Mouse (Mus musculus) C2C12 (cell line): Measurements from ENCODE around the gene Zbtb17. TPM values are rescaled to one million over a fixed set of nuclear protein-coding genes. Genes with fewer than 3 reads are reported as not detected.

Experiments used
- H3K27me3 ChIP-seq: one replicate; pipeline ENCODE4 v1.6.1; 2011; ENCODE audit not compliant: control insufficient read depth, insufficient read depth, insufficient read length
- H3K36me3 ChIP-seq: one replicate; pipeline ENCODE4 v1.6.1; 2011; ENCODE audit not compliant: control insufficient read depth, insufficient read depth
- H3K4me3 ChIP-seq: one replicate; pipeline ENCODE4 v1.5.1; 2011; ENCODE audit warnings: mild to moderate bottlenecking, control low read depth; ENCODE audit not compliant: poor library complexity, insufficient read depth, severe bottlenecking
- H3K79me2 ChIP-seq: one replicate; pipeline ENCODE4 v1.6.1; 2011; ENCODE audit not compliant: control insufficient read depth, insufficient read depth
- H3K79me3 ChIP-seq: one replicate; pipeline ENCODE4 v1.6.1; 2011; ENCODE audit warnings: low read depth, control low read depth
- H3ac ChIP-seq: one replicate; pipeline ENCODE3; 2011; ENCODE audit warnings: low read depth; ENCODE audit not compliant: control insufficient read depth, insufficient read length
- CEBPB ChIP-seq: IDR thresholded peaks from one replicate; pipeline ENCODE4 v1.6.1; 2011; ENCODE audit warnings: low read depth, mild to moderate bottlenecking, control low read depth, moderate library complexity
- CTCF ChIP-seq: IDR thresholded peaks from one replicate; pipeline ENCODE4 v1.5.1; 2011; ENCODE audit not compliant: control insufficient read depth, insufficient read depth, insufficient read length
- FOSL1 ChIP-seq: IDR thresholded peaks from one replicate; pipeline ENCODE4 v1.8.0; 2011; ENCODE audit warnings: mild to moderate bottlenecking, low read length; ENCODE audit not compliant: poor library complexity, insufficient read depth, severe bottlenecking
- MAX ChIP-seq: IDR thresholded peaks from one replicate; pipeline ENCODE4 v1.6.1; 2011; ENCODE audit warnings: mild to moderate bottlenecking, control low read depth
- MYOD1 ChIP-seq: IDR thresholded peaks from one replicate; pipeline ENCODE4 v1.6.1; 2011; ENCODE audit warnings: low read depth; ENCODE audit not compliant: control insufficient read depth, insufficient read length
- MYOG ChIP-seq: IDR thresholded peaks from one replicate; pipeline ENCODE4 v1.6.1; 2011; ENCODE audit not compliant: control insufficient read depth, insufficient read length; ENCODE audit errors: extremely low read depth
- USF1 ChIP-seq: IDR thresholded peaks from one replicate; pipeline ENCODE4 v1.6.1; 2011; ENCODE audit warnings: low read depth, mild to moderate bottlenecking, control low read depth, moderate library complexity
- polyA plus RNA-seq: library from polyadenylated mRNA; unstranded; fragments of >200 nt; fragmentation: generic; extraction: Trizol; gene quantifications from one replicate; pipeline ENCODE4 v1.2.1, GENCODE M21; 2012; ENCODE audit warnings: missing spikeins

Gene Zbtb17
- polyA plus RNA-seq, 1 experiment, result 30.3 TPM

DNA sequence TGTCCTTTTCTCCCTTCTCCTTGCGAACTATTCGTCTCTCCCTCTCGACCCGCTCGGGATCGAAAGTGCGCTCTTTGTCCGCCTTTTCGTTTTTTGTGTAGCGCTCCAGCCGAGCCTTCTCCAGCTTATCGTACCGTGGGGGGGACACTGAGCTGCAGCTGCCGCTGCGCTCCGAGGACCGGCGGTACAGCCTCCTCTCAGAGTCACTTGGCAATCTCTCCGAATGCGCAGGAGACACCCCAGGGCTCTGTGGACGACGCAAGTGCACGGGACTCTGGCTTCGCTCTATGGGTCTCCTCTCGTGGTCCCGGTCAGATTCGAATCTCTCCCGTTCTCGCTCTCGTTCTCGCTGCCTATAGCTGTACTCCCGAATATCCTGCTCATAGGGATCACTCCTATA, 34.3 kb downstream of the Zbtb17 start:
- H3K4me3 ChIP-seq, result no peak overlapping the region
- H3K79me2 ChIP-seq, result no peaks in the 10 kb centered on the region
- no peaks in the 10 kb centered on the region for H3K79me3 ChIP-seq
- peaks cover 88% of the 10 kb centered on the region for H3K36me3 ChIP-seq
- H3ac ChIP-seq, result no peak overlapping the region
- TF ChIP-seq MYOG (no peak), CEBPB (no peak), FOSL1 (no peak), CTCF (no peak), MYOD1 (no peak), MAX (no peak), USF1 (no peak)
- H3K27me3 ChIP-seq, result no peaks in the 10 kb centered on the region

GRCm38 (mm10) chr4:141479411-141479810, 35.0 kb downstream of the Zbtb17 start:
- Histone ChIP-seq H3K27me3 (no peaks in the 10 kb centered on the region), H3K4me3 (no peak overlapping the region), H3ac (no peak overlapping the region), H3K79me3 (no peaks in the 10 kb centered on the region), H3K36me3 (peaks cover 82% of the 10 kb centered on the region), H3K79me2 (no peaks in the 10 kb centered on the region)
- TF ChIP-seq MYOG, result no peak
- no peak for TF ChIP-seq MYOD1
- TF ChIP-seq CEBPB, result no peak
- no peak for TF ChIP-seq MAX
- TF ChIP-seq USF1, result no peak
- no peak for TF ChIP-seq CTCF
- no peak for TF ChIP-seq FOSL1

DNA sequence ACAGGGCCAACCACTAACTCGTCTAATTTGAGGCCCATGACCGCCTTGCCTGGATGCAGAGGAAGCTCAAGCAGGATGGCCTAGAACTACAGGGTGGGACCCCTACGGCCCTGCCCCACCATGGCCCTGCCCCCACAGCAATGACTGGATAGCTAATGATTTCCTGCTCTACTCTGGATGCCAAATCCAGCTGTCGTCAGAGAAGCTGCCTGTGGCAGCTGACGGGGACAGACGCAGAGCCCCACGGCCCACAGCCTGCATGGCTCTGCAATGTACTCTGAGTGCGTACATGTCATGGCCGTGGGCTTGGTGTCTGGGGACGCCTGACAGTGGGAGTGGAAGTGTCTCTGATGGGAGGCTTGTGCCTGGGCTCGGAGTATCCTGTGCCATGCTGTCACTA, 39.6 kb downstream of the Zbtb17 start:
- Histone ChIP-seq H3ac (no peak overlapping the region), H3K27me3 (no peaks in the 10 kb centered on the region), H3K36me3 (peaks cover 75% of the 10 kb centered on the region), H3K79me3 (peaks cover 2% of the 10 kb centered on the region), H3K4me3 (no peak overlapping the region), H3K79me2 (no peaks in the 10 kb centered on the region)
- TF ChIP-seq CEBPB, result no peak
- TF ChIP-seq MYOG, result no peak
- TF ChIP-seq FOSL1, result no peak
- TF ChIP-seq MAX, result no peak
- no peak for TF ChIP-seq MYOD1
- TF ChIP-seq CTCF, result no peak
- no peak for TF ChIP-seq USF1

DNA sequence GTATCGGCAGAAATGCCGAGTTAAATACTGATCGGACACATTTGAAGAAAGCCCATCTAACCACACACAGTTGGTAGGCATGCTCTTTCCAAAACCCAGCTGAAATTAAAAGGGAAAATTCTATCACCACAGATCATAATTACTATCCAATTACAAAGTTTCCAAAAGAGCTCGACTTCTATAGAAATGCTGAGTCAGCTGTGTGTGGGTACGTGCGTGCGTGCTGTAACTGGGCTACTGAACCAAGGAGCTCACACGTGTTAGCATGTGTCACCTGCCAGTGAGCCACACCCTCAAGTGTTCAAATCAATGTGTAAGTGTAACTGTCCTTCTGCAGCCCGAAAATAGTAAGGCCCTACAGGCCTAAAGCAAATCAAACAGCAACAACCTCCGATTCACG, 43.1 kb downstream of the Zbtb17 start:
- Histone ChIP-seq H3K27me3 (no peaks in the 10 kb centered on the region), H3ac (no peak overlapping the region), H3K4me3 (no peak overlapping the region), H3K79me2 (no peaks in the 10 kb centered on the region), H3K36me3 (peaks cover 71% of the 10 kb centered on the region), H3K79me3 (peaks cover 4% of the 10 kb centered on the region)
- TF ChIP-seq USF1, result no peak
- TF ChIP-seq FOSL1, result no peak
- no peak for TF ChIP-seq CTCF
- no peak for TF ChIP-seq MAX
- no peak for TF ChIP-seq MYOD1
- TF ChIP-seq MYOG, result no peak
- no peak for TF ChIP-seq CEBPB

GRCm38 (mm10) chr4:141488670-141489069, 44.2 kb downstream of the Zbtb17 start:
- no peak overlapping the region for H3K4me3 ChIP-seq
- H3K27me3 ChIP-seq, result no peaks in the 10 kb centered on the region
- H3K36me3 ChIP-seq, result peaks cover 72% of the 10 kb centered on the region
- peaks cover 4% of the 10 kb centered on the region for H3K79me2 ChIP-seq
- H3ac ChIP-seq, result no peak overlapping the region
- TF ChIP-seq MYOG (no peak), USF1 (no peak), CEBPB (no peak), MAX (no peak)
- H3K79me3 ChIP-seq, result peaks cover 4% of the 10 kb centered on the region

- Histone ChIP-seq H3K79me3 (peaks cover 75% of the 10 kb centered on the region), H3K36me3 (peaks cover 9% of the 10 kb centered on the region), H3ac (no peak overlapping the region), H3K4me3 (no peak overlapping the region), H3K79me2 (peaks cover 97% of the 10 kb centered on the region), H3K27me3 (no peaks in the 10 kb centered on the region)
- TF ChIP-seq MYOG (no peak), CEBPB (no peak), FOSL1 (no peak), CTCF (no peak), MAX (no peak), MYOD1 (no peak), USF1 (no peak)
These were observed 56.2 kb downstream of the Zbtb17 start for GRCm38 (mm10) chr4:141500637-141501036.
